Mouse (Mus musculus) embryonic facial prominence, embryonic 12.5 days (tissue): ENCODE data around the gene Ccdc177. TPM values are rescaled to one million over a fixed set of nuclear protein-coding genes. Genes with fewer than 3 reads are reported as not detected.

Experiments used
- ATAC-seq: fragments of 200-750 bp; cut with Nextera tagmentation; 2 replicates; pipeline ENCODE4 v1.8.0; 2017; ENCODE audit not compliant: insufficient number of reproducible peaks, insufficient read depth, low FRiP score, low TSS enrichment
- H3K27ac ChIP-seq: fragments of 300-500 bp; sonication (generic); 2 replicates; pipeline ENCODE4 v1.5.1; 2016; ENCODE audit warnings: mild to moderate bottlenecking
- H3K27me3 ChIP-seq: fragments of 300-500 bp; sonication (generic); 2 replicates; pipeline ENCODE4 v1.6.1; 2016; ENCODE audit warnings: mild to moderate bottlenecking, moderate library complexity
- H3K36me3 ChIP-seq: fragments of 300-500 bp; sonication (generic); 2 replicates; pipeline ENCODE4 v1.6.1; 2016; ENCODE audit warnings: mild to moderate bottlenecking
- H3K4me1 ChIP-seq: fragments of 300-500 bp; sonication (generic); 2 replicates; pipeline ENCODE4 v1.6.1; 2016
- H3K4me2 ChIP-seq: fragments of 300-500 bp; sonication (generic); replicated peaks from 2 replicates; pipeline ENCODE4 v1.6.1; 2016; ENCODE audit warnings: mild to moderate bottlenecking, moderate library complexity
- H3K4me3 ChIP-seq: fragments of 300-500 bp; sonication (generic); 2 replicates; pipeline ENCODE4 v1.5.1; 2016; ENCODE audit warnings: mild to moderate bottlenecking
- H3K9ac ChIP-seq: fragments of 300-500 bp; sonication (generic); 2 replicates; pipeline ENCODE4 v1.6.1; 2016; ENCODE audit warnings: mild to moderate bottlenecking, moderate library complexity
- H3K9me3 ChIP-seq: fragments of 300-500 bp; sonication (generic); 2 replicates; pipeline ENCODE4 v1.6.1; 2016; ENCODE audit warnings: mild to moderate bottlenecking, moderate library complexity
- WGBS: fragments of 180-500 bp; shearing (Covaris S2); methylation state at CpG from one replicate; pipeline ENCODE4 v1.1.7; 2016; 5-methylcytosine and 5-hydroxymethylcytosine counted together
- polyA plus RNA-seq: library from polyadenylated mRNA; unstranded; fragments of >200 nt; fragmentation: Nextera tagmentation; extraction: Ambion mirVana; gene quantifications from 2 replicates; pipeline ENCODE4 v1.2.1, GENCODE M21; 2016

The Ccdc177 gene
- polyA plus RNA-seq, 1 experiment from 2014 or later = 1.4 TPM

DNA sequence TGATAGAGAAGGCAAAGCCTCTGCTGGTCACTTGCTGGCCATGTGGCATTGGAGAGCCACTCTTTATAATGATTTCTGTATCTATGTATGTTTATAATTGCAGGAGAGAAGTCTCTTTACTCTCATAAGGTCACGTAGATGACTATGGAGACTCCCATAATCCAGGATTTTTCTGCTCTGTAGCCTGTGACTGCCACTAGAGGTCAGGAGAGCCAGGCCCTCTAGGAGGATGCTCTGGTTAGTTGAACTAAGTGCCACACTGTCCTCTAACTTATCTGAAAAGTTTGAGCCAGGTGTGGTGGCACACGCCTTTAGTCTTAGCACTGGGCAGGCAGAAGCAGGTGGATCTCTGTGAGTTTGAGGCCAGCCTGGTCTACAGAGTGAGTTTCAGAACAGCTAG, 31.7 kb downstream of the Ccdc177 start:
- no peak for ATAC-seq
- H3K27ac ChIP-seq = no peak overlapping the region
- no peaks in the 10 kb centered on the region for H3K4me1 ChIP-seq
- no peak overlapping the region for H3K9ac ChIP-seq
- no peaks in the 10 kb centered on the region for H3K9me3 ChIP-seq
- no peaks in the 10 kb centered on the region; the same call in 1 of the 2 replicates for H3K27me3 ChIP-seq
- no peak overlapping the region for H3K4me2 ChIP-seq
- H3K4me3 ChIP-seq = no peak overlapping the region
- H3K36me3 ChIP-seq = no peaks in the 10 kb centered on the region
- 46% methylated on average over 2 of the region's 2 CpGs for WGBS

DNA sequence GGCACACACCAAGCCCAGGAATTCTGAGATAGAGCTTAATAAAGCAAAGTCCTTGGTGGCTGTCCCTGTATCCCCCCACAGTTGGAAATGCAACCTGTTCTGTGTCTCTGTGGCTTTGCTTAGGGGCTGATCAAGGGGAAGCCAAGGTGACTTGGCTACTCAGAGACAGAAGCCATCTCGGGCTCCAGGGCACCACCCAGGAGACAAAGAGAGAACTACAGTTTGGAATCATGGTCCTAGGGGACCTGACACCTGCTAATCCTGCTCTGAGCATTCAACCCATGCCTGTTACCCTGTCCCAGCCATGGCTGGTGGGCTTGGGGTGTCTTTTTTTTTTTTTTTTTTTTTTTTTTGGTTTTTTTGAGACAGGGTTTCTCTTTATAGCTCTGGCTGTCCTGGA, 32.3 kb downstream of the Ccdc177 start:
- no peak overlapping the region for H3K4me2 ChIP-seq
- no peaks in the 10 kb centered on the region for H3K9me3 ChIP-seq
- H3K27ac ChIP-seq = no peak overlapping the region
- no peaks in the 10 kb centered on the region; the same call in 1 of the 2 replicates for H3K27me3 ChIP-seq
- no peaks in the 10 kb centered on the region for H3K4me1 ChIP-seq
- no peak overlapping the region for H3K9ac ChIP-seq
- H3K4me3 ChIP-seq = no peak overlapping the region
- no peaks in the 10 kb centered on the region for H3K36me3 ChIP-seq
- WGBS = 37% methylated on average over 1 of the region's 1 CpGs
- ATAC-seq = no peak

DNA sequence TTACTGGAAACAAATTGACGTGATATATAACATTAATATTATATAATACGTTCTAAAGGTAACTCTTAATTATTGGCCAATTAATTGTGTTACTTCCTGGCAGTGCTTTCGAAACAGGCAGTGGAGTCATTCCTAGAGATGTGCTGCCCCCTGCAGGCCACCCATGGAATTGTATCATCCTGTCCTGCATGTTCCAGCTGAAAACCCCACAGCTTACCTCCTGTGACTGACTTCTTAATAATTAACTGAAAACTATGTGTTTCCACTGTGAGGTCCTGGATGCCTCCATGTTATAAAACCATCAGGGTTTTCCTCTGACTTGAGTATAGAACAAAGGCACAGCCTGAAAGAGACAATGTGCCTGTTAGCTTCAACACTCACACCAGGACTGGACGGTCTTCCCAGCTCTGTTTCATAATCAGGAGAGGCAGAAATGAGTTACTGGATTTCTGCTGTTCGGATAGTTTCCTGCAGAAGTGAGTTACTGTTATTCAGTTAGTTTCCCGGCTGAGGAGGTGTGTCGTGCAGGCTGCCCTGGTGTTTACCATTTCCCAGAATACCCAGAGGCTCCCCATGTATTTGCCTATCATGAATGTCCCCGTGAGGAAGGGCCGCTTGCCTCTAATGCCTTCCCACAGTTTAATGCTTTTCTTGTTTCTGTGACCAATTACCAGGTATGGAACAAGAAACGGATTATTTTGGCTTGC, 35.5 kb downstream of the Ccdc177 start:
- Histone ChIP-seq H3K9ac (no peak overlapping the region), H3K27ac (no peak overlapping the region), H3K4me2 (no peak overlapping the region), H3K4me1 (no peaks in the 10 kb centered on the region), H3K9me3 (no peaks in the 10 kb centered on the region), H3K4me3 (no peak overlapping the region), H3K36me3 (no peaks in the 10 kb centered on the region), H3K27me3 (no peaks in the 10 kb centered on the region; the same call in 1 of the 2 replicates)
- no peak for ATAC-seq
- 32% methylated on average over 10 of the region's 10 CpGs for whole genome bisulfite sequencing

DNA sequence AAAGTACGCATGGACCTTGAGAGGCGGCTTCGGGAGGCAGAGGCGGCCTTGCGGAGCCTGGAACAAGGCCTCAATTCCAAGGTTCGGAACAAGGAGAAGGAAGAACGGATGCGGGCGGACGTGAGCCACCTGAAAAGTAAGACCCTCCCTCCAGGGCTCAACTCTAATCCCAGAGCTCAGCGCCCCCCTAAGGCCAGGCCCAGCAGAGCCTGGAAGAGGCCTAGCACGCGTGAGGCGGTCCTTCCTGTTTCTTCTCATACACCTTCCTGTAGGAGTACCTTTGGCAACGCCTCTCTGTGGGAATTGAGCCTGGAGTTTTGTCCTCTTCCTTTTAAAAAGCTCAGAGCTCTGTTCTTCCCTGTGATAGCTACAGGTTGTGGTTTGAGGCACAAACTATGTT, 39.0 kb downstream of the Ccdc177 start:
- H3K27ac ChIP-seq = no peak overlapping the region
- ATAC-seq = no peak
- no peak overlapping the region for H3K4me2 ChIP-seq

DNA sequence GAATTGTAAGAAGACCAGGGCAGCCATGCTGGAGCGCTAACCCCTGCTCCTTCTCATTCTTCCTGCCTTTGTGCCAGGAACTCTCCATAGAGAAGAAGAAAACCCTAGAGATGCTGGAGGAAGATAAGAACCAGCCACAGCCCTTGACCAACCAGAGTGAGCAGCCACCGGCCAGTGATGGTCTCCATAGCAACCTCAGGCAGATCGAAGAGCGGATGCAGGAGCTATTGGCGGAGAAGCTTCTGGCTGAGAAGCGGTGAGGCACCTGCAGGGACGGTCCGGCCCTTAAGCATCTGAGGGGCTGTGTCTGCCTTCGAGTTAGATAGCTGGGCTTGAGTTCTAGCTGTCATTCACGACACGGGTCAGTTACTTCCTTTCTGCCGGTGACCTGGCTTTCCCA, 40.0 kb downstream of the Ccdc177 start:
- Histone ChIP-seq H3K9me3 (no peaks in the 10 kb centered on the region), H3K4me1 (no peaks in the 10 kb centered on the region), H3K9ac (no peak overlapping the region), H3K4me3 (no peak overlapping the region), H3K4me2 (no peak overlapping the region), H3K36me3 (no peaks in the 10 kb centered on the region), H3K27ac (no peak overlapping the region), H3K27me3 (no peaks in the 10 kb centered on the region)
- WGBS = 74% methylated on average over 12 of the region's 12 CpGs
- no peak for ATAC-seq

More for the DNA sequence above, 39.0 kb downstream of the Ccdc177 start:
- no peaks in the 10 kb centered on the region for H3K27me3 ChIP-seq
- no peaks in the 10 kb centered on the region for H3K9me3 ChIP-seq
- H3K4me1 ChIP-seq = no peaks in the 10 kb centered on the region
- no peaks in the 10 kb centered on the region for H3K36me3 ChIP-seq
- 84% methylated on average over 15 of the region's 15 CpGs for WGBS
- H3K9ac ChIP-seq = no peak overlapping the region
- no peak overlapping the region for H3K4me3 ChIP-seq

DNA sequence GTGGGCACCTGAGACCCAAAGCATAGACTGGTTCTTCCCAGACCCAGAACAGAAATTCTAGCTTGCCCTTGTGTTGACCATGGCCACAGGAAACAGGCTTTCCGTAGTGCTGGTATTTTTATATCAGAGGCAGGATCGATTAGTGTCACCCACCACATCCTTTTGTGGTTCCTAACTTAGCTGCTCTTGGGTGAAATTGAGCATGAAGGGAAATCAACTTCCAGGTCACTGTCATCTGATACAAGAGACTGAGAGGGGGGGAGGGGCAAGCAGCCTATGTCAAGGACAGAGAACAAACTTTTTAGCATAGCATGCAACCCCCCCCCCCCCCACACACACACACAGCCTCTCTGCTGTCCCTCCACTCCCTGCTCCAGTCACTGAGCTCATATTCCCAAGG, 41.3 kb downstream of the Ccdc177 start:
- H3K4me1 ChIP-seq = no peaks in the 10 kb centered on the region
- H3K36me3 ChIP-seq = no peaks in the 10 kb centered on the region
- no peak overlapping the region for H3K9ac ChIP-seq
- ATAC-seq = no peak
- no peaks in the 10 kb centered on the region for H3K9me3 ChIP-seq
- H3K4me2 ChIP-seq = no peak overlapping the region
- no peak overlapping the region for H3K27ac ChIP-seq
- H3K4me3 ChIP-seq = no peak overlapping the region
- WGBS = 64% methylated on average over 2 of the region's 2 CpGs
- H3K27me3 ChIP-seq = no peaks in the 10 kb centered on the region

DNA sequence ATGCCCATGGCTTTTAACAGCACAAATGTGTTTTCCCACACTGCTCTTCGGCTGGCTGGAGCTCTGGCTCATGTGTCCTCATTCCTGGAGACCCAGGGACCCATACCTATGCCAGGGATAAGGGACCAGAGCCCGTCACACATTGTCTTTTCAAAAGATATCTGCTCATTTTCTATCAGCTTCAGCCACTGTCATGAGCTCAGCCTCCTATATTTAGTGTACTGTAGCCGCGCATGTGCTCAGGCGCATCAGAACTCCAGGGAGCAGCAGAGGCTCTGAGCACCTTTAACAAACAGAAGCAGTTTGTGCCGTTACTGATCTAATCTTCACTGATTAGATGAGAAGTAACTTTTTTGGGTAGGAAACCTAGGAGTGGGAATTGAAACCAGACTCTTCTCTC, 44.6 kb downstream of the Ccdc177 start:
- Histone ChIP-seq H3K4me1 (no peaks in the 10 kb centered on the region), H3K9me3 (no peaks in the 10 kb centered on the region), H3K36me3 (no peaks in the 10 kb centered on the region), H3K27me3 (no peaks in the 10 kb centered on the region), H3K4me3 (no peak overlapping the region), H3K27ac (no peak overlapping the region), H3K4me2 (no peak overlapping the region), H3K9ac (no peak overlapping the region)
- WGBS = 72% methylated on average over 6 of the region's 6 CpGs
- ATAC-seq = no peak

DNA sequence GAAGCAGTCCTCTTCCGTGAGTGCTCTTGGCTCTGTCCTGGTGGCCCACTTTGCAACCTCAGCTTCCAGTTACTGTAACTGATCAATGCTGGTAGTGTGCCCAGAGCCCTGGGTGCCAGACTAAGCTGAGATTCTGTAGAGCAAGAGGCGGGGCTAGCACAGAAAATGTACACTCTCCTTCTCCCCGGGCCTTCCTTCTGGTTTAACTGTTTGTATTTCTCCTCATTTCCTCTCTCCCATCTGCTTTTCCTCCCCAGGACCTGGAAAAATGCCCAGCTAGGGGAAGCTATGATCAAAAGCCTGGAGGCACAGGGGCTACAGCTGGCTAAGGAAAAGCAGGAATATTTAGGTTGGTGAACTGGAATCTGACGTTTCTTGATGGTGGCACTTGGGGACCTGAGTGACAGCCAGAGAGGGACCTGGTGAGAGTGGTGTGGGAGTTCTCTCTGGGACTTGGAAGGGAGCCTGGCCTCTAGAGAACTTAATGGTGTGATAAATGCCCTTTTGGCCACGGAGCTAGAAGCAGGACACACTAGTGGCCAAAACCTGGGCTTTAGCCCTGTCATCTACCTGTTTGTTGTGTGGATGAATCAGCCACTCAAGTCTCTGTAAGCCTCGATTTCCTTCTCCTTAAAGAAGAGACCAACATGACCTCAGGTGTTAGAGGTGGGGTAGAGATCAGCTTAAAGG, 53.4 kb downstream of the Ccdc177 start:
- 47% methylated on average over 6 of the region's 6 CpGs for WGBS

DNA sequence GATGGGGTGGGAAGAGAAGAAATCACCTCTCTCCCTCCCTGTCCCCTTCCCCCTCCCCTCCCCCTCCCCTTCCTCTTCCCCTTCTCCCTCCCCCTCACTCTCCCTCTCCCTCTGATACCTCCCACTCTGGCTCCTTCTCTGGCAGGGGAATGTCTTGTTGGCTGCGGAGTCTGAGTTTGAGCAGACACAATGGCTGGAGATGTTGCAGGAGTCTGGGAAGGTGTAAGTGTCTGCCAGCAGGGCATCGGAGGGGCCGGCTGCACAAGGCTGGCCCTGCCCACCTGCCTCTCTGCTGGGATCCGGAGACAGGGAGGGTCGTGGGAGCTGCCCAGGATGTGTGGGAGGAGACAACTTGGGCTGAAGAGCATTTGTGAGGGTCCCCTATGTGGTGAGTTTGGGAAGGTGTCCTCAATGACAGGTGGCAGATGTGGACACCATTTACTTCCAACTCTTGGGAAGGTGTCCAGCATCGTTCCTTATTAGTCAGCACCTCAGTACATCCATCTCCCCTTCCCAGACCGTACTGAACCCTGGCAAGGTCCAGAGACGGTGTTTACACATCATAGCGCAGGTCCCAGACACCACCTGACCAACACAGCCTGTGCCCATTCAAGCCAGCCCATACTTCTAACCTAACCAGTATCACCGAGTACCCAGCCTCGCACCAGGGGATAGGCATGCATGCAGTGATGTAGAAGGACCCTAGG, 54.1 kb downstream of the Ccdc177 start:
- peaks cover 10% of the 10 kb centered on the region; the same call in 1 of the 2 replicates for H3K4me1 ChIP-seq
- H3K27ac ChIP-seq = no peak overlapping the region
- H3K27me3 ChIP-seq = no peaks in the 10 kb centered on the region
- H3K4me2 ChIP-seq = no peak overlapping the region
- ATAC-seq = no peak
- no peaks in the 10 kb centered on the region for H3K9me3 ChIP-seq
- H3K4me3 ChIP-seq = no peak overlapping the region
- 64% methylated on average over 11 of the region's 11 CpGs for WGBS
- H3K9ac ChIP-seq = no peak overlapping the region
- no peaks in the 10 kb centered on the region for H3K36me3 ChIP-seq

More for the DNA sequence above, 53.4 kb downstream of the Ccdc177 start:
- H3K27ac ChIP-seq = no peak overlapping the region
- no peak for ATAC-seq
- no peak overlapping the region for H3K9ac ChIP-seq
- H3K36me3 ChIP-seq = no peaks in the 10 kb centered on the region
- H3K4me1 ChIP-seq = peaks cover 10% of the 10 kb centered on the region; the same call in 1 of the 2 replicates
- no peak overlapping the region for H3K4me3 ChIP-seq
- no peaks in the 10 kb centered on the region for H3K9me3 ChIP-seq
- no peaks in the 10 kb centered on the region for H3K27me3 ChIP-seq
- H3K4me2 ChIP-seq = no peak overlapping the region

Other genes with a start within 250 kb of the Ccdc177 start
- 14.3 and 14.7 TPM in 2 replicates for gene Galnt16, start 242.4 kb downstream of the Ccdc177 start, polyA plus RNA-seq
- gene Slc39a9, start 116.8 kb downstream of the Ccdc177 start, polyA plus RNA-seq = 23.9 and 25.3 TPM in 2 replicates
- gene Erh, start 116.3 kb downstream of the Ccdc177 start, polyA plus RNA-seq = 308 and 329 TPM in 2 replicates
- 1.5 and 2.5 TPM in 2 replicates for gene Plekhd1, start 68.1 kb downstream of the Ccdc177 start, polyA plus RNA-seq
- gene Susd6, start 29.8 kb upstream of the Ccdc177 start, polyA plus RNA-seq = 16.0 and 18.0 TPM in 2 replicates
- 595 and 694 TPM in 2 replicates for gene Srsf5, start 184.8 kb upstream of the Ccdc177 start, polyA plus RNA-seq
- gene Slc10a1, start 208.0 kb upstream of the Ccdc177 start, polyA plus RNA-seq = 0.82 and 0.93 TPM in 2 replicates